Mouse (Mus musculus): Measurements from ENCODE around the gene Zfp981.
"Not testable (repeated sequence)": the region's sequence is repeated elsewhere in the genome, so short reads cannot be mapped to it uniquely, and the experiment has no call there.

GRCm38 (mm10) chr4:146501727-146502126 is at the start of gene Zfp981:
- not testable (repeated sequence) for TF ChIP-seq CTCF, EP300 (IDR thresholded peaks at IDR 0.05; ENCODE audit: low read depth)

Measured in heart, postnatal 0 days (tissue).